Mouse (Mus musculus): Measurements from ENCODE around the gene Smad6. TPM values are rescaled to one million over a fixed set of nuclear protein-coding genes. Genes with fewer than 3 reads are reported as not detected.
A peak's percentile ranks its signal among the peaks of the same experiment; 100 is the strongest.

Smad6 gene
- polyA plus RNA-seq, 1 experiment, result 21.8 TPM

DNA sequence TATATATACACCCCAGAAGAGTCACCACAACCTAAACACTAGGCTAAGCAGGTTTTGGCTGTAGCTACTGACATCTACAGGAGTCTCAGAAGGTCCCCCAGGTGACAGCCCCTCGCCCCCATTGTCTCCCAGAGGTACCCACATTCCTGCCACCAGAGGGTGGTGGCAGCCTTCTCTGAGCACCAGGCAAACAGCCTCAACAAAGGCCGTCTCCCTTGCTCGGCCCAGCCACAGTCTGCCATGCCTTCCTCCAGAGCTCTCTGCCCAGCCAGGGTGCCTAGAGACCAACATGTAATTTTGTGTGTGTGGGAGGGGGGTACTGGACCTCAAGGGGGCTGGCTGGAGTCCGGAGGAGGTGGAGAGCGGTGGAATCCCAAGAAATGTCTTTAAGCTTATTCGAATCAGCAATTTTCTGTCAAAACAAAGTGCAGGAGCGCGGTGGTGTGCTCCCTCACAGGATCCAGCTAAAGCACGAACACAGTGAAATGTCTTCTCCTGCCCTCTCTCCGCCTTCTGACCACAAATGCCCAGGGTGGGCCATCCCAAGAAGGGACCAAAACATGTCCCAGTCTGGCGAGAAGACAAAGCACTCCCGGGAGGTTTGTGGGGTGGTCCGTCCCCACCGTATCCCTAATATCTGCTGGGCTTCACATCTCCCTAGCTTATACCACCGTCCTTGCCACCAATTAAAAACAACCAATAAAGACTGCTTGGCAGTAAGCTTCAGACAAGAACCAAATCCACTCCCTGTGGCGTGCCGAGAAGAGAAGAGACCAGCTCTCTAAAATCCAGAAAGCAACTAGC lies 62.5 kb downstream of the Smad6 start:
- peak; percentile 50 for DNase-seq (ENCODE audit: low spot score)

DNA sequence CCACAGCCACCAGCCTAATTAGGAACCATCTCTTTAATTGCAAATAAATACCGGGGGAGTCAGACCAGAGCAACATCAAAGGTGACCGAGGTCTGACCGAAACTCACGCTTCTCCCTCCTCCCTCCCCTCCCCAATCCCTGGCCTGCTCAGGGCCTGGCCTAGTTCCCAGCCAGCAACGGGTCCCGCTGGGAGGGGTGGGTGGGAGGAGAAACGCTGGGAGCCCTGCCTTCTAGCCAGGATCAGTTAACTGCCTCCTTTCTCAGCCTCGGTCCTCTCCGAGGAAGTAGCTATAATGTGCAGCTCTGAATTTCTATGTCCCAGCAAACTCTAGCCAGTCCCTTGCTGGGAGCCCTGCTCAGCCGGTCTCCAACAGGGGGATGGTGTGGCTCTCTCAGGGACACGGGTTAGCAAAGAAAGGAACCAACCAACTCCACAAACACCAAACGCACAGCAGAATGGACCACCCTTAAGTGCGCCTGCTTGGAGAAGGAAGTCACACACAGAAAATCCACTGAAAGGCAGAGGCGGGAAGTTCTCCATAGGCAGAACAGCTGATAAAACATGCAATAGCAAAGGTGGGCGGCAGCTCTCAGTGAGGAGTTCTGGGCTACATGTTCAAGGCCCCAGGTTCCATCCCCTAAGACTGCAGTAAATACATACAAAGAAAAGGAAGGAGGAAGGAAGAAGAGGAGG lies 63.4 kb downstream of the Smad6 start:
- DNase-seq (ENCODE audit: low spot score), result no peak

DNA sequence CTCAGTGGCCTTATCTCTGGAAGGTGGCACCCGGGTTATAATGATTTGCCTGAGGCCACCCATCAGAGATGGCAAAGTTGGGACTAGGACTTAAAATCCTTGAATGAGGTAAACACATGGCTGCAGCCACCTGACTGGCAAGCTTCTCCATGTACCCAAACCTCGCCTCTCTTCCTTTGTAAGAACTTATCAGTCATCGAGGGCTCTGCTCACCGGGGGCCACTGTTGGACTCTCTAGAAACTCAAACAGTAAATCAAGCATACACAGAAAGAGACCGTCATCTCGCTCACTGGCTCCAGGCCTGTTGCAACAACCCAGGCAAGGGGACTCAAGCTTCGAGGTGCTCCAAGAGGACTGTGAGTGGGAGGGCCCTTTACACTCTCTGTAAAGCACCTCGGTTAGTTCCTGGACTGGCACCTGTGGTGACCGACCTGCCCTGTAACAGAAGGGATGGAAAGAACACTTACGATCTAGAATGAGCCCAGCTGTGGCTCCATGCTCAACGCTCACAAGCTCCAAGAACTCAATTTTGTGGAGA lies 64.1 kb downstream of the Smad6 start:
- no peak for DNase-seq (ENCODE audit: low spot score)

- peak; percentile 62 for DNase-seq (ENCODE audit: low spot score)
Measured at GRCm38 (mm10) chr9:63956052-63956451, 65.8 kb downstream of the Smad6 start.

- no peak for DNase-seq (ENCODE audit: low spot score)
Measured at GRCm38 (mm10) chr9:63953691-63954090, 68.2 kb downstream of the Smad6 start.

DNA sequence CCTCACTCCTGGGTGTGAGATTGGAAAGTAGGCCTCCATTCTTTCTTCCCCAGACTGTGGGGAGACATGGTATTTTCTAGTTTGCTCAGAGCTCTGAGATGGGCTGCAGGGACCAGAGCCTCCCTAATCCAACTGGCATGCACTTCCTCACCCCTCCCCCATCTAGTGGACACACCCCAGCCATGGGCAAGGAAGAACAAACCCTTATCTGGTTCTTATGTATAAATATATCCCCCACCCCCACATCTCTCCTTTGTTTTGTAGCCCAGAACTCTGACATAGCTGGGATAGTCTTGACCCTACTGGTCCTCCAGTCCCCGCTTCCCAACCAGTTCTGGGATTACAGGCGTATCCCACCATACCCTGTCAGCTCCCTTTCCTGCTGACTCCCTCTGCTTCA lies 69.3 kb downstream of the Smad6 start:
- no peak for DNase-seq (ENCODE audit: low spot score)

DNA sequence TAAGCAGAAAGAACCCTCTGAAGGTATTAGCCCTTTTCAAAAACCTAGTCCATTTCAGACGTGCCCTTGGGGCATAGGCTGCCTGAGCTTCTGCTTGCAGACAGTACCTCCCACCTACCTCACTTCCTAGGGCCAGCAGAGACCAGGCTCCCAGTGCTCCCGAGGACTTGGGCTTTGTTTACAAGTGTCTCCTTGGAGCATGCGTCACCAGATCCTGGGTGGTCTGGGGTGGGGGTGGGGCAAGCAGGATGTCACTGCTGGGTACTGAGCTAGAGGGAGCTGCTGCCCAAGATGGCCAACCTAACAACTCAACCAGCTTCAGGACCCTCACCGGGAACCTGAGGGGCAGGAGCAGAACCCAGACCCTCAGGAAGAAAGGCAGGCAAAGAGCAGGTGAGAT lies 71.5 kb downstream of the Smad6 start:
- DNase-seq (ENCODE audit: low spot score), result no peak

GRCm38 (mm10) chr9:63949393-63949792 lies 72.5 kb downstream of the Smad6 start:
- DNase-seq (ENCODE audit: low spot score), result no peak

DNA sequence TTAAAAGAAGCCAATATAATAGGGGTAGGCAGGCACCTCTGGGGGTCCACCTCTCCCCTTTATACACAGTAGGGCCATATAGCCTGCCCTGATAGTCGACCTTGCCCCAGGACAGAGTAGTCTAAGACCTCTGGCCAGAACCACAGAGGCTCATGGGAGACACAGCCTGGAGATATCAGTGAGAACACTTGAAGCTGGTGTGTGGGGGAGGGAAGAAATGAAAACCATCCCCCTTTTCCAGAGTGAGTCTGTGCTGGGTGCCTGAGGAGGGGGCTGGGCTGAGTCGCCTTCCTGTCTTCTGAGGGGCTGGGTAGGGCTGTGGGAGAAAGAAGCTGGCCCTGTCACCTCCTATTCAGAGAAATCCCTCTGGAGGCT lies 79.3 kb downstream of the Smad6 start:
- DNase-seq (ENCODE audit: low spot score), result no peak

DNA sequence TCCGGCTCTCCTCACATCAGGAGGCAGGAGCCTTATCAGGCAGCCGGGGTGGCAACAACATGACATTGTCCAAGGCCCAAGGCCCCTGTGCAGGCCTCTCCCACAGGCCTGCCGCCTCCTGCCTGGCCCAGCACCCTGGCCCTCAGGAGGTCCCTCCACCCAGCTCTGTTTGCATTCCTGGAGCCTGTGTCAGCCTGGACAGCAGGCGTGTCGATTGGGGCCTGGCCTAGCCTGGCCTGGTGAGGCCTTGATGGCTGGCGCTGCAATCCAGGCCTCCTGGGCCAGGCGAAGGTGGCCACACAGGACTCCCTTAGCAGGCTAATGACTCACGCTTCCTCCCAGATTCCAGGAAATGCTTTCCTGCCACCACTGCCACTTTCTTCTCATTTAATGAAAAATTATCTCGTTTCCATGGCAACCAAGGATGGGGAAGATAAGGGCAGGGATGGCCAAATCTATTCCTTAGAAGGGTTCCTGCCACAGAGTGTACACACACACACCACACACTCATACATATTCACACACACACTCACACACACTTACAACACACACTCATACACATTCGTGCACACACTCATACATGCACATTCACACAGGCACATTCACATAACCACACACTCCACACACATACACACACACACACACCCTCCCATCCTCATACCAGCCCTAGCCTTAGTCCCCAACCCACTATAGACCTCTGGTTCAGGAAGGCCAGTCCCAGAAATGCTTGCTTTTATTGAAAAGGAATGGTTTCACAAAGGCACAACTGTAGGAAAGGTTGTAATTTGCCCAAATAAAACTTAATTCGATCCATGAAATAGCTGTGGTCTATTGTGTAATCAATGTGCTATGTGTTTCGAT lies 79.9 kb downstream of the Smad6 start:
- DNase-seq (ENCODE audit: low spot score), result peak; percentile 59

GRCm38 (mm10) chr9:63936256-63936655 lies 85.6 kb downstream of the Smad6 start:
- no peak for DNase-seq (ENCODE audit: low spot score)

- no peak for DNase-seq (ENCODE audit: low spot score)
Measured at GRCm38 (mm10) chr9:63933068-63933467, 88.8 kb downstream of the Smad6 start.

- DNase-seq (ENCODE audit: low spot score), result peak; percentile 65
Measured at GRCm38 (mm10) chr9:63927340-63928049, 94.4 kb downstream of the Smad6 start.

DNA sequence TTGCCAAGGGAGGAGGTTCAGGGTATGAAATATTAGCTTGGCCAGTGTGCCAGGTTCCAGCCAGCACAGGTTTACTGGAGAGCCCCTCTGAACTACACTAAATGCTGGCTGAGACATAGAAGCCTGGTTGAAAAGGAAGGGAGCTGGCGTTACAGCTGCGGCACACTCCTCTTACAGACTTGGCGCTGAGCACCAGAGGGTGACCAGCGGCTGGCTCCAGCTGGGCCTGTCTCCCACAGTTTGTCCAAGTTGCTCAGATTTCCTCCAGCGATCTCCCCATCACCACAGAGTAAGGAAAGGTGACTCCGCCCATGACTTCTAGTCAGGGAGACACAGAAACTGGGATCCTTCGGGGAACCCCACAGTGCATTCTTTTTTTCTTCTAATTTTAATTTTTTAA lies 95.5 kb downstream of the Smad6 start:
- no peak for DNase-seq (ENCODE audit: low spot score)

DNA sequence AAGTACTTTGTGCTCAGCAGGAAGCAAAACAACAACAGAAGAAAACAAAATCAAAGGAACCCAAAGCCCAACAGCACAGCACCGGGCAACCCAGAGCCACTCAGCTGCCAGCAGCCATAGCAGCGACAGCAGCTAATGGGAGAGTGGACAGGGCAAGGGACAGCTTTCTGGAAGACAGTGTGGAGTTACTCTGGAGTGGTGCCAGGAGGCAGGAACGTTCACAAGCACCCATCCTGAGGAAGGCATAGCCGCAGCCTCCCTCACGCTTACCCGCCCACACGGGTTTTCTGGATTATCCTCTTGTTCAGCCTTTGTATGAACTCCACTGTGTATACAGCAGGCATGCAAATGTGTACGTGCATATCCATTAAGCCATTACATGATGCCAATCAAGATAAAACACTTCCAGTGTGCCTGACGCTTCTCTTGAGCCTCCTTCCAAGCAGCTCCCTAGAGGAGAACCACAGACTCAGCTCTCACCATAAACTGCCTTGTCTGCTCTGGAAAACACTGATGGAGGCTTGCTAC lies 98.6 kb downstream of the Smad6 start:
- peak; percentile 17 for DNase-seq (ENCODE audit: low spot score)

DNA sequence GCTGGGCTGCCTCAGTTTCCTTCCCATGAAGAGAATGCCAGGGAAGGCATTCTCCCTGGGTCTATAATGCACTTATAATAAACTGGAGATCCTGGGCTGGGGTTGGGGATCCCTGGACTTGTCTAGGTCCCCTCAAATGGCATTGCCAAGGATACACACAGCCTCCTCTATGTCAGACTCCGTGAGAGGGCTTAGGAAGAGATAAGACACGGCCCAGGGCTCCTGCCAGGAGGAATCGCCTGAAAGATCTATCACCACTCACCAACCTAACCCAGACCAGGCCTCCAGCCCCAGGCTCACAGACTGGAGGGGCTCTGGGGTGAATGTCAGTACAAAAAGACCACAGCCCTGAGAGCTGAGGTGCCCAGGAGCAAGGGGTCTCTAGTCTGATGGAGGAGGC lies 102.2 kb downstream of the Smad6 start:
- DNase-seq (ENCODE audit: low spot score), result peak; percentile 11

DNA sequence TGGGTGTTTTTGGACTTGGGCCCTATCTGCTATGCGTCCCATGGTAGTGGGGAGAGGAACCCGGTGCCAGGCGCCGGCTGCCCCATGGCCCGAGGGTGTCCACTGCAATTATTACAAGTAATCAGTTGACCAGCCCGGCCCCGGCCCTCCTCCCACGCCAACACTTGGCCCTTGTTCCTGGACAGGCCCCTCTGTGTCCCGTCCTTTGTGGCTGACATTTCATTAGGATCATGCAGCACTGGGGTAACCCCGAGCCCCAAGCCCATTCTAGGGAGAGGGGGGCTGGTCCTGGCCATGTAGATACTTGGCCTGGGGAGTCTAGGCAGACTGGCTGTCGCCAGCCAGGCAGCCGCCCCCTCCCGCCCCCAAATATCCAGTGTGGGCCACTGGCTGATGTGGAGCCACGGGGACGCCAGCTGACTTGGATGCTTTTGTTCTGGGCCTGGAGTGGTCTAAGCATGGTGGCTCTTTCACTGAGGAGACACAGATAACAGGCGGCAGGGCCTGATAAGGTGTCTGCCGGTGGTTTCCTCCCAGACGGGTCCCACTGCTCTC lies 102.8 kb downstream of the Smad6 start:
- DNase-seq (ENCODE audit: low spot score), result peak; percentile 26

DNA sequence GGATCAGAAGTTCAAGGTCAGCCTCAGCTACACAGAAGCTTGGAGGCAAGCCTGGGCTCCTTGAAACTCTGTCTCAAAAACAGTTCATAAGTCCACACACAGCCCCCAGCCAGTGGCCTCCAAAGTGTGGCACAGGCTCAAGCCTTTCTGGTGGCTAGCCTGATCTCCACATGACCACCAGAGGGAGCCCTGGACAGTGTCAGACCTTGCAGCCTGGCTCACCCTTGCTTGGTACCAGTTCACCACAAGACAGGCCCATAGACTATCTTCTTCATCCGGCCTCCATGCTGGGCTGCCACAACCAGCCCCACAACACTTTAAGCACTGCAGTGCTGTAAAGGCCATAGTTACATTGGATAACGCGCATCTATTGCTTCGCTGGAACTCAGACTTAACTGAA lies 103.6 kb downstream of the Smad6 start:
- DNase-seq (ENCODE audit: low spot score), result peak; percentile 58

DNA sequence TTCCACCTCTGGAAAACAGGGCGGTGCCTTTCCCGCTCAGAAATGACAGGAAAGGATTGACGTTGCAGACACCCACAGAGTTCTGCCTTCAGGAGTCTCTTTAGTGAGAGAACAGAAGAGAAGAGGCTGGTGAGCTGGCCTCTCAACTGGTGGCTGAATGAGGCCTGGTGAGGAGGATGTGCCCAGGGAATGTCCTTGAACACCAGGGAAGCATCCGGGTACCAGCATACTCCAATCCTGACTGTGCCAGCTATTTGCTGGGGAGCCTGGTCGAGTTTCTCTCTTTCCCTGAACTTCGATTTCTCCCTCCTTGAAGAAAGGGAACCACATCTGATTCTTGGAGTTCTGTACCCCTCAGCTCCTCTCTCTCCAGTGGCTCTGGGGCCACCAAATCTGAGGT lies 105.4 kb downstream of the Smad6 start:
- peak; percentile 17 for DNase-seq (ENCODE audit: low spot score)

DNA sequence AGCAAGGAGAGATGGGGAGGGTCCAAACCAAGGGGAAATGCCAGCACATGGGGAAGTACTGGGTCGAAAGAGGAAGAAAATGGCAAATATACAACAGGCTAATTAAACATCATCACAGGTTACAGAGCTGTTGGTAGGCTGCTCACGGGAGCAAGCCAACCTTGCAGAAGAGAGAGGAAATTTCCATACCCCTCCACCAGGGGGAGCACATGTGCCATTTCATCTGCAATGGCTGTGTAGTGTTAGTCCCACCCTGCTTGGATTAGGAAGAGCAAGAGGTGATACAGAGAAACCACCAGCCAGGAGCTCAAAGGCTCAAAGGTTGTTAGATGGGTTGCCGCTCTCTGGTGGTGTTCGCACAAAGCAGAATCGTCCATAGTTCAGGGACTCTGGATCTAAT lies 105.9 kb downstream of the Smad6 start:
- DNase-seq (ENCODE audit: low spot score), result peak; percentile 41

- no peak for DNase-seq (ENCODE audit: low spot score)
Measured at GRCm38 (mm10) chr9:63914944-63915343, 106.9 kb downstream of the Smad6 start.

All from urinary bladder, adult 2 months (tissue).